Mouse (Mus musculus) liver, postnatal 0 days (tissue): ENCODE measurements at regions not wholly inside any gene's neighbourhood (a gene's known extent, or its start where the extent isn't known, plus 50 kb on each side); places are given as distances from the start of the nearest gene placed in this dataset.

Source experiments
- ATAC-seq: fragments of 200-750 bp; cut with Nextera tagmentation; 2 replicates; pipeline ENCODE4 v1.8.0; 2017; ENCODE audit warnings: mild to moderate bottlenecking, moderate library complexity
- DNase-seq: peaks from one replicate; pipeline ENCODE4 v3.0.0-alpha.2; 2016
- H3K27ac ChIP-seq: fragments of 300-500 bp; sonication (generic); 2 replicates; pipeline ENCODE4 v1.5.1; 2014; ENCODE audit warnings: antibody characterized with exemption, moderate library complexity, mild to moderate bottlenecking, low read depth
- H3K27me3 ChIP-seq: fragments of 300-500 bp; sonication (generic); 2 replicates; pipeline ENCODE4 v1.6.1; 2014; ENCODE audit warnings: low read length, control low read depth, mixed read lengths; ENCODE audit not compliant: insufficient read depth
- H3K36me3 ChIP-seq: fragments of 300-500 bp; sonication (generic); replicated peaks from 2 replicates; pipeline ENCODE4 v1.6.1; 2014; ENCODE audit warnings: mild to moderate bottlenecking, control low read depth, low read length, moderate library complexity, mixed read lengths; ENCODE audit not compliant: insufficient read depth
- H3K4me1 ChIP-seq: fragments of 300-500 bp; sonication (generic); 2 replicates; pipeline ENCODE4 v1.6.1; 2014; ENCODE audit warnings: antibody characterized with exemption, mild to moderate bottlenecking, control low read depth; ENCODE audit not compliant: insufficient read depth
- H3K4me2 ChIP-seq: fragments of 300-500 bp; sonication (generic); 2 replicates; pipeline ENCODE4 v1.6.1; 2014; ENCODE audit warnings: low read depth, mild to moderate bottlenecking, low read length, moderate library complexity, mixed read lengths
- H3K4me3 ChIP-seq: fragments of 300-500 bp; sonication (generic); 2 replicates; pipeline ENCODE4 v1.5.1; 2014; ENCODE audit warnings: low read depth, low read length
- H3K9ac ChIP-seq: fragments of 300-500 bp; sonication (generic); replicated peaks from 2 replicates; pipeline ENCODE4 v1.6.1; 2014; ENCODE audit warnings: mild to moderate bottlenecking, moderate library complexity
- H3K9me3 ChIP-seq: fragments of 300-500 bp; sonication (generic); 2 replicates; pipeline ENCODE4 v1.6.1; 2016; ENCODE audit warnings: mild to moderate bottlenecking, control low read depth, low read length, mixed read lengths
- CTCF ChIP-seq: sonication (generic); IDR thresholded peaks from 2 replicates; pipeline ENCODE4 v1.5.1; 2016; ENCODE audit warnings: antibody characterized with exemption, low read depth
- EP300 ChIP-seq: IDR thresholded peaks from 2 replicates; pipeline ENCODE4 v1.6.1; 2016; ENCODE audit warnings: antibody characterized with exemption, low read depth, mild to moderate bottlenecking
- WGBS: fragments of 180-500 bp; shearing (Covaris S2); extraction: QIAGEN DNeasy Blood & Tissue Kit; methylation state at CpG from one replicate; pipeline ENCODE4 v1.1.7; 2014; ENCODE audit not compliant: insufficient replicate concordance; 5-methylcytosine and 5-hydroxymethylcytosine counted together

DNA sequence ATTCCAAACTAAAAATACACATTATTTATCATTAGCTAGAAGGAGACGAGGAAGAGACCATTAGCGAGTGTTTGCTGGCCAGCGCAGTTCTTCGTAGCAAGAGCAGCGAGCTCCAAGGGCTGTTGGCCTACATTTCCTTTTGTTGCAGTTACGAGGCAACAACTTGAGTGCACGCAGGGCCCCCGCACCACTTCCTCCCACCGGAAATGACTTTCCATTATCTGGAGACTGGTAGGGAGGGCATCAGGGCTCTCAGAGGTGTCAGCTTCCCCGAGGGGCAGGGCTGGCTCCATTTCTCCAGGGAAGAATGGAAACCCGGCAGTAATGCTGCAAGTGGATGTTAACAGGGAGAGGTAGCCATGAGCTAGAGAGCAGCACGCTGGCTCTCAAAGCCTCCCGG is 114.3 kb upstream of the Rpl38 start:
- H3K36me3 ChIP-seq, result no peaks in the 10 kb centered on the region
- peak overlapping the region; percentile 33 for H3K4me2 ChIP-seq
- H3K27ac ChIP-seq, result peak overlapping the region; percentile 26; the same call in 1 of the 2 replicates
- no peaks in the 10 kb centered on the region for H3K9me3 ChIP-seq
- no peak for TF ChIP-seq EP300
- no peak for TF ChIP-seq CTCF
- no peak overlapping the region for H3K4me3 ChIP-seq
- H3K4me1 ChIP-seq, result 0 out of 2 replicates have a peak, but pooled peaks cover 3% of the 10 kb centered on the region
- H3K27me3 ChIP-seq, result no peaks in the 10 kb centered on the region
- WGBS, result 18% methylated on average over 13 of the region's 13 CpGs
- peak; percentile 43 for DNase-seq
- no peak overlapping the region for H3K9ac ChIP-seq
- peak; percentile 54 for ATAC-seq

DNA sequence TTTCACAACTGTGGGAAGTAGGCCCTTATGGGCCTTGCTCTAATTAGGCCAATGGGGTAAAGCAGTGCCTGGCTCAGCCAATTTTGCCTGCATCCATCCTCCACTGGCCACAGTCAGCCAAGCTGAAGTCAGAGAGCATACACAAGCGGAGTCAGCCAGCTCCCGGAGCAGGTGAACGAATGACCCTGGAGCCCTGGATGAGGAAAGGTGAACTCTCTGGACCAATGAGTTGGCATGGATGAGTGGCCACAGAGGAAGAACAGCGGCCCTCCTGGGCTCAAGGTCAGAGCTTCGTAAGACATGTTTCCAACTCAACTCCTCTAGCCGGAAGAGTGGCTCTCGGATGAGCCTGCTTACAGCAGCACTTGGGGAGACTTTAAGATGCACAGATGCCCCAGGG is 116.1 kb upstream of the Rpl38 start:
- Histone ChIP-seq H3K36me3 (no peaks in the 10 kb centered on the region), H3K4me1 (0 out of 2 replicates have a peak, but pooled peaks cover 3% of the 10 kb centered on the region), H3K9me3 (no peaks in the 10 kb centered on the region), H3K27me3 (no peaks in the 10 kb centered on the region), H3K4me2 (no peak overlapping the region), H3K27ac (no peak overlapping the region), H3K4me3 (no peak overlapping the region), H3K9ac (no peak overlapping the region)
- WGBS, result 78% methylated on average over 7 of the region's 7 CpGs
- TF ChIP-seq EP300, result no peak
- no peak for TF ChIP-seq CTCF
- no peak for ATAC-seq
- no peak for DNase-seq

DNA sequence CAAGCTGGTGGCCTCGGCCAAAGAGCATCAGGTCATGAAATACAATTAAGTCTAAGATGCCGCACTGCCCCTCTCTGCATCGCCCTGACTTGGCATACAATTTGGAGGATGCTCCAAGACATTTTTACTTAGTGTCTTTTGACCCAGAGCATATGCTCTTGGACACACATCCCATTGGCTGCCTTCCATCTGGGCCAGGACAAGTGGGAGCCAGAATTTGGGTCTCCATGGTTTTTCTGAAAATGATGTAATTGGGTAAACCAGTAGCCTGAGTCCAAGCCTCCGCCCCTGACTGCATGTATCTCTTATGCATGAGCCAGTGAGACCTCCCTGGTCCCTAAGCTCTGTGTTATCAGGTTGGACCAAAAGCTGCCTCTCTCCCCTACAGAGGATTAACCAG is 117.1 kb upstream of the Rpl38 start:
- Histone ChIP-seq H3K36me3 (no peaks in the 10 kb centered on the region), H3K4me1 (0 out of 2 replicates have a peak, but pooled peaks cover 3% of the 10 kb centered on the region), H3K9me3 (no peaks in the 10 kb centered on the region), H3K4me3 (no peak overlapping the region), H3K27me3 (no peaks in the 10 kb centered on the region), H3K9ac (no peak overlapping the region), H3K27ac (no peak overlapping the region), H3K4me2 (no peak overlapping the region)
- 68% methylated on average over 4 of the region's 4 CpGs for WGBS
- ATAC-seq (no peak), DNase-seq (no peak)
- TF ChIP-seq EP300 (no peak), CTCF (no peak)

DNA sequence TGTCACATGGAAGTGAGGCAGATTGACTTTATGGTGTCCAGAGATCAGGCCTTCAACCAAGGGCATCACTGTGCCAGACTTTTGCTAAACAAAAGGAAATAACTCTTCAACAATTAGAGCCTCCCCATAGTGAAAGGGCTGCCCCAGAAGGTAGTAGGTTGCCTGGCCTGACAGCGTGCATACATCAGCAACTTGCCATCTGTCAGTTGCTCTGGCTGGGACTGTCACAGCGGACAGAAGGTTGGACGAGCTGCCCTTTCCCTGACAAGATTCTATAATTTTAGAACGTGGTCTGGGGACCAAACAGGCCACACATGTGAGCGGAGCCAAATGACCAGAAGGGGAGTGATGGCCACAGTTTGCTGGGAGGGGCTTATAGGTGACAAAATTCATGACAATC is 119.7 kb upstream of the Rpl38 start:
- no peak overlapping the region for H3K4me3 ChIP-seq
- H3K4me1 ChIP-seq, result 0 out of 2 replicates have a peak, but pooled peaks cover 2% of the 10 kb centered on the region
- H3K27ac ChIP-seq, result no peak overlapping the region
- no peaks in the 10 kb centered on the region for H3K27me3 ChIP-seq
- TF ChIP-seq CTCF, result no peak
- TF ChIP-seq EP300, result no peak
- DNase-seq (no peak), ATAC-seq (no peak)
- no peak overlapping the region for H3K4me2 ChIP-seq
- H3K9ac ChIP-seq, result no peak overlapping the region
- no peaks in the 10 kb centered on the region for H3K36me3 ChIP-seq
- H3K9me3 ChIP-seq, result no peaks in the 10 kb centered on the region
- 72% methylated on average over 5 of the region's 5 CpGs for WGBS

DNA sequence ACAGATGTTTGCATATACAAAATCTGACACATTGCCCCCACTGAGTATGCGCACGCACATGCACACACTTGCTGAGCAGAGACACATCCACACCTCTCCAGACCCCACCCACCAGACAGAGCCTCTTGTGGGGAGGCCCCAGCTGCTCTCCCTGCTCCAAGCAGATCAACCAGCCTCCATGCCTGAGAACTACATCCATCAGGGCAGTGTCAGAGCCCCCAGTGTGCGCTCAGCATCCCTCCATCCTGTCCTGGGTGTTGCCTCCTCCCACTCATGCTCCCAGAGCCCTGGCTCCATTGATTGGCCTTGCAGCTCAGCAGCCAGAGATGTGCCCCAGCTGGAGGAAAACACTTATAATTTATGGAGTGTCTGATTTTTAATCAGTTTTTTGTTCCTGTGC is 124.1 kb upstream of the Rpl38 start:
- Histone ChIP-seq H3K36me3 (no peaks in the 10 kb centered on the region), H3K4me1 (no peaks in the 10 kb centered on the region), H3K27ac (no peak overlapping the region), H3K4me2 (no peak overlapping the region), H3K9me3 (peaks cover 7% of the 10 kb centered on the region), H3K27me3 (no peaks in the 10 kb centered on the region), H3K9ac (no peak overlapping the region), H3K4me3 (no peak overlapping the region)
- WGBS, result 76% methylated on average over 3 of the region's 3 CpGs
- TF ChIP-seq EP300, result no peak
- no peak for TF ChIP-seq CTCF
- DNase-seq, result no peak
- ATAC-seq, result no peak

DNA sequence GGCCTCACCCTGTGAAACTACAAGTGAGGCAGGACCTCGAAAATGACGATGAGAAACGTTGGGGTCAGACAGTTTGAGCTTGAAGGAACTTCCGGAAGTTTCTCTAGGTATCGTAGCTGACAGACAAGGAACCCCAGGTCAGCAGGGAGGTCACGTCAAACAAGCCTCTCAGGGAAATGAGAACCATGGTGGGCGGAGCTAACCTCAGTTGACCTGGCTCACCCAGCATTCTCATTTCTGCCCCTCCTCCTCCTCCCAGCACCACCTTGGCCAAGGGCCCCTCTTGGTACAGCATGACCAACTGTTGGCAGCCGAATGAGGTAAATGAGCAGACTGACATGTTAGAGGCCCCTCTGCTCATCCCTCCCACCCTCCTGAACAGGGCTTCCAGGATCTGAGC is 126.2 kb upstream of the Rpl38 start:
- DNase-seq (no peak), ATAC-seq (no peak)

DNA sequence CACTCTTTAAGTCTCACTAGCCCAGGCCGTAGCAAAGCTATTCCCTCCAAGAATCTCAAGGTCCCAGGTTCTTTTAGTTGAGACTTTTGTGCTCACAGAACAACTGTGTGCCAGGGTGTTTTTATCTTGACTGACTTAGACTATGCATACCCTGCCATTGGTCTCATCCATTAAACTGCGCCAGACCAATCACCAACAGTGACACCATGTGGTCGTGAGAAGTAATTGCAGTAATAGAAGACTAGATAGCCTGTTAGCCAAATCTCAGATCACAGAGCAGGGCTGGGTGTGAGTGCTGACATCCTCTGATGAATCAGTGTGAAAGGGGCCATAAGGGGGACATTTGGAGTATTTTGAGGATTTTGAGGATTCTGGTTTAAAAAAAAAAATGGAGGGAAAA is 127.8 kb upstream of the Rpl38 start:
- Histone ChIP-seq H3K4me3 (no peak overlapping the region), H3K4me1 (no peaks in the 10 kb centered on the region), H3K9me3 (peaks cover 7% of the 10 kb centered on the region), H3K36me3 (no peaks in the 10 kb centered on the region), H3K27me3 (no peaks in the 10 kb centered on the region), H3K9ac (no peak overlapping the region), H3K4me2 (no peak overlapping the region), H3K27ac (no peak overlapping the region)
- TF ChIP-seq EP300 (no peak), CTCF (peak; percentile 41)
- ATAC-seq, result no peak
- no peak for DNase-seq
- 72% methylated on average over 3 of the region's 3 CpGs for WGBS

More for the DNA sequence above, 126.2 kb upstream of the Rpl38 start:
- Histone ChIP-seq H3K4me1 (no peaks in the 10 kb centered on the region), H3K36me3 (no peaks in the 10 kb centered on the region), H3K27me3 (no peaks in the 10 kb centered on the region), H3K9me3 (peaks cover 7% of the 10 kb centered on the region), H3K9ac (no peak overlapping the region), H3K4me2 (no peak overlapping the region), H3K27ac (no peak overlapping the region), H3K4me3 (no peak overlapping the region)
- WGBS, result 68% methylated on average over 8 of the region's 8 CpGs
- TF ChIP-seq EP300 (no peak), CTCF (no peak)
